In genomic region chr5:137788171-137788570, GRCm38 (mm10) we compare ENCODE assay signal across 7 mouse cellular contexts. TPM values are rescaled to one million over a fixed set of nuclear protein-coding genes. Genes with fewer than 3 reads are reported as not detected.
A peak's percentile ranks its signal among the peaks of the same experiment; 100 is the strongest.
DNase-seq lines count a peak whose midpoint lies in the region; ATAC-seq lines count a peak whose summit lies in the region.

No protein-coding gene starts in this region.

- no peak overlapping the region for H3K9ac ChIP-seq in embryonic facial prominence, embryonic 15.5 days
- H3K9ac ChIP-seq in kidney, embryonic 16.5 days (replicated peaks; ENCODE audit: low read length): peak overlapping the region; percentile 33; the same call in 1 of the 2 replicates
- H3K9ac ChIP-seq in neural tube, embryonic 13.5 days: peak overlapping the region; percentile 44

- intact Hi-C loops in left cerebral cortex, postnatal 36 days (cut with DNase I): loop anchor here (2.0 kb wide), 1 partner anchor 91 kb away; no protein-coding TSS in a partner anchor

- H3K36me3 ChIP-seq in embryonic facial prominence, embryonic 15.5 days: peaks cover 9% of the 10 kb centered on the region; the same call in 1 of the 2 replicates
- H3K36me3 ChIP-seq in kidney, embryonic 16.5 days (ENCODE audit: insufficient read depth, low read length): peaks cover 13% of the 10 kb centered on the region
- peaks cover 18% of the 10 kb centered on the region for H3K36me3 ChIP-seq in neural tube, embryonic 13.5 days

- H3K27ac ChIP-seq in embryonic facial prominence, embryonic 15.5 days (replicated peaks): no peak overlapping the region
- H3K27ac ChIP-seq in kidney, embryonic 16.5 days (ENCODE audit: low read length): no peak overlapping the region
- no peak overlapping the region for H3K27ac ChIP-seq in neural tube, embryonic 13.5 days (replicated peaks)

- H3K9me3 ChIP-seq in embryonic facial prominence, embryonic 15.5 days (replicated peaks): no peaks in the 10 kb centered on the region
- no peaks in the 10 kb centered on the region for H3K9me3 ChIP-seq in kidney, embryonic 16.5 days (ENCODE audit: low read length)
- no peaks in the 10 kb centered on the region for H3K9me3 ChIP-seq in neural tube, embryonic 13.5 days

- H3K4me3 ChIP-seq in embryonic facial prominence, embryonic 15.5 days (replicated peaks): peak overlapping the region; percentile 69
- H3K4me3 ChIP-seq in kidney, embryonic 16.5 days (ENCODE audit: low read length): peak overlapping the region; percentile 59
- peak overlapping the region; percentile 87 for H3K4me3 ChIP-seq in neural tube, embryonic 13.5 days

- H3K4me2 ChIP-seq in embryonic facial prominence, embryonic 15.5 days (replicated peaks): peak overlapping the region; percentile 80
- H3K4me2 ChIP-seq in kidney, embryonic 16.5 days (replicated peaks; ENCODE audit: low read depth, low read length): peak overlapping the region; percentile 66
- H3K4me2 ChIP-seq in neural tube, embryonic 13.5 days: peak overlapping the region; percentile 95

- peak; percentile 49 for DNase-seq in left cerebral cortex, adult 11 months (ENCODE audit: low spot score)
- DNase-seq in left cerebral cortex, postnatal 36 days (ENCODE audit: low spot score in 2 of 2): no peak
- DNase-seq in cerebellum, adult 8-10 months: peak; percentile 61
- DNase-seq in layer of hippocampus, adult 18-20 months (ENCODE audit: low spot score in 2 of 2): no peak

- H3K27me3 ChIP-seq in embryonic facial prominence, embryonic 15.5 days: no peaks in the 10 kb centered on the region
- H3K27me3 ChIP-seq in kidney, embryonic 16.5 days (ENCODE audit: insufficient read depth, low read length): no peaks in the 10 kb centered on the region
- H3K27me3 ChIP-seq in neural tube, embryonic 13.5 days: peaks cover 7% of the 10 kb centered on the region; the same call in 1 of the 2 replicates

- no peak for ATAC-seq in embryonic facial prominence, embryonic 15.5 days (ENCODE audit: insufficient number of reproducible peaks, low FRiP score, low TSS enrichment, low read depth)
- no peak for ATAC-seq in kidney, embryonic 16.5 days (ENCODE audit: low FRiP score, low TSS enrichment)
- no peak for ATAC-seq in neural tube, embryonic 13.5 days (ENCODE audit: low read depth)

- 70% methylated on average over 24 of the region's 24 CpGs for WGBS in embryonic facial prominence, embryonic 15.5 days
- 69% methylated on average over 24 of the region's 24 CpGs for WGBS in kidney, embryonic 16.5 days
- 74% methylated on average over 24 of the region's 24 CpGs for WGBS in neural tube, embryonic 13.5 days

- peaks cover 29% of the 10 kb centered on the region for H3K4me1 ChIP-seq in embryonic facial prominence, embryonic 15.5 days
- peaks cover 25% of the 10 kb centered on the region for H3K4me1 ChIP-seq in kidney, embryonic 16.5 days (ENCODE audit: insufficient read depth, low read length)
- peaks cover 28% of the 10 kb centered on the region for H3K4me1 ChIP-seq in neural tube, embryonic 13.5 days (replicated peaks)

RNA-seq across cellular contexts. Expression of gene Zcwpw1, which starts 0.6 kb away (rescaled TPM):
- 1 to 10 TPM; 4.6 to 7.2 TPM for total RNA-seq in left cerebral cortex, postnatal 36 days (2021)
- 22.4 and 26.1 TPM in 2 replicates for polyA plus RNA-seq in embryonic facial prominence, embryonic 15.5 days (2015; fragmentation: Nextera tagmentation; extraction: Ambion mirVana)
- 24.8 and 31.8 TPM in 2 replicates for polyA plus RNA-seq in kidney, embryonic 16.5 days (2015; fragmentation: Nextera tagmentation; extraction: Ambion mirVana)
- polyA plus RNA-seq in neural tube, embryonic 13.5 days (2015; fragmentation: Nextera tagmentation; extraction: Ambion mirVana): 10.4 and 12.4 TPM in 2 replicates
- total RNA-seq in layer of hippocampus, adult 18-20 months (2021): 1 to 10 TPM; 6.1 TPM

RNA-seq across cellular contexts. Expression of gene Mepce, which starts 0.7 kb away (rescaled TPM):
- total RNA-seq in left cerebral cortex, postnatal 36 days (2021): 10 to 100 TPM; 33.5 to 42.8 TPM
- polyA plus RNA-seq in embryonic facial prominence, embryonic 15.5 days (2015; fragmentation: Nextera tagmentation; extraction: Ambion mirVana): 12.4 and 13.7 TPM in 2 replicates
- 11.0 and 11.2 TPM in 2 replicates for polyA plus RNA-seq in kidney, embryonic 16.5 days (2015; fragmentation: Nextera tagmentation; extraction: Ambion mirVana)
- polyA plus RNA-seq in neural tube, embryonic 13.5 days (2015; fragmentation: Nextera tagmentation; extraction: Ambion mirVana): 9.9 and 12.3 TPM in 2 replicates
- total RNA-seq in layer of hippocampus, adult 18-20 months (2021): 10 to 100 TPM; 52.1 to 53.6 TPM

RNA-seq across cellular contexts. Expression of gene Ppp1r35, which starts 9.5 kb away (rescaled TPM):
- total RNA-seq in left cerebral cortex, postnatal 36 days (2021): 10 to 100 TPM; 23.5 to 28.6 TPM
- polyA plus RNA-seq in embryonic facial prominence, embryonic 15.5 days (2015; fragmentation: Nextera tagmentation; extraction: Ambion mirVana): 34.5 and 39.9 TPM in 2 replicates
- polyA plus RNA-seq in kidney, embryonic 16.5 days (2015; fragmentation: Nextera tagmentation; extraction: Ambion mirVana): 26.0 and 32.1 TPM in 2 replicates
- 38.1 and 39.7 TPM in 2 replicates for polyA plus RNA-seq in neural tube, embryonic 13.5 days (2015; fragmentation: Nextera tagmentation; extraction: Ambion mirVana)
- total RNA-seq in layer of hippocampus, adult 18-20 months (2021): 10 to 100 TPM; 23.1 to 26.4 TPM

RNA-seq across cellular contexts. Expression of gene Tsc22d4, which starts 42.6 kb away (rescaled TPM):
- 100 to 1,000 TPM; 166 to 203 TPM for total RNA-seq in left cerebral cortex, postnatal 36 days (2021)
- polyA plus RNA-seq in embryonic facial prominence, embryonic 15.5 days (2015; fragmentation: Nextera tagmentation; extraction: Ambion mirVana): 167 and 175 TPM in 2 replicates
- 126 and 129 TPM in 2 replicates for polyA plus RNA-seq in kidney, embryonic 16.5 days (2015; fragmentation: Nextera tagmentation; extraction: Ambion mirVana)
- 76.8 and 86.9 TPM in 2 replicates for polyA plus RNA-seq in neural tube, embryonic 13.5 days (2015; fragmentation: Nextera tagmentation; extraction: Ambion mirVana)
- total RNA-seq in layer of hippocampus, adult 18-20 months (2021): 100 to 1,000 TPM; 164 to 187 TPM

RNA-seq across cellular contexts. Expression of gene Nyap1, which starts 46.8 kb away (rescaled TPM):
- 10 to 100 TPM; 70.1 to 79.5 TPM for total RNA-seq in left cerebral cortex, postnatal 36 days (2021)
- polyA plus RNA-seq in embryonic facial prominence, embryonic 15.5 days (2015; fragmentation: Nextera tagmentation; extraction: Ambion mirVana): 4.6 and 4.7 TPM in 2 replicates
- polyA plus RNA-seq in kidney, embryonic 16.5 days (2015; fragmentation: Nextera tagmentation; extraction: Ambion mirVana): 2.1 and 2.2 TPM in 2 replicates
- polyA plus RNA-seq in neural tube, embryonic 13.5 days (2015; fragmentation: Nextera tagmentation; extraction: Ambion mirVana): 23.4 and 25.4 TPM in 2 replicates
- total RNA-seq in layer of hippocampus, adult 18-20 months (2021): 10 to 100 TPM; 72.6 to 74.4 TPM

Comparison
In these comparisons a context has a peak if more than half of its experiments do, and no peak if none do; other contexts are left out.
1. DNase-seq: peak in left cerebral cortex, adult 11 months (single experiment) and cerebellum, adult 8-10 months (single experiment); none in left cerebral cortex, postnatal 36 days (0 of 2) and layer of hippocampus, adult 18-20 months (0 of 2).
2. Peak in every context shown above with its lines, with median percentiles within 50 percentile points of each other: H3K4me2 ChIP-seq and H3K4me3 ChIP-seq.